In genomic region chr5:143062251-143062650, GRCm38 (mm10) we compare ENCODE assay signal across 14 mouse cellular contexts. TPM values are rescaled to one million over a fixed set of nuclear protein-coding genes. Genes with fewer than 3 reads are reported as not detected.
DNase-seq lines count a peak whose midpoint lies in the region; ATAC-seq and TF ChIP-seq lines count a peak whose summit lies in the region.
"Had no signal": no experiment of that assay in that cellular context is flagged by ENCODE, and none has a peak within 500 bp of the region (broad histone marks: within the 10 kb centered on the region; RNA-seq: fewer than 3 reads in every experiment).

No protein-coding gene starts in this region.

- peaks cover 32% of the 10 kb centered on the region for H3K36me3 ChIP-seq in heart, postnatal 0 days (replicated peaks; ENCODE audit: control insufficient read depth, insufficient read depth, low read length)
- peaks cover 44% of the 10 kb centered on the region for H3K36me3 ChIP-seq in midbrain, embryonic 13.5 days
- H3K36me3 ChIP-seq in midbrain, embryonic 11.5 days (ENCODE audit: control insufficient read depth, insufficient read depth, low read length) = peaks cover 5% of the 10 kb centered on the region; the same call in 1 of the 2 replicates

- no peak overlapping the region for H3K4me2 ChIP-seq in heart, postnatal 0 days (ENCODE audit: low read depth, low read length)
- H3K4me2 ChIP-seq in midbrain, embryonic 13.5 days (replicated peaks) = no peak overlapping the region
- no peak overlapping the region for H3K4me2 ChIP-seq in midbrain, embryonic 11.5 days
- H3K4me2 ChIP-seq: lung, embryonic 15.5 days had no signal

- no peak for TF ChIP-seq CTCF in heart, postnatal 0 days (IDR thresholded peaks at IDR 0.05; ENCODE audit: low read depth)

- intact Hi-C loops in heart, postnatal 10 days (cut with DNase I) = no loop called here

- no peaks in the 10 kb centered on the region for H3K9me3 ChIP-seq in heart, postnatal 0 days (replicated peaks; ENCODE audit: control insufficient read depth, low read length)
- no peaks in the 10 kb centered on the region for H3K9me3 ChIP-seq in midbrain, embryonic 13.5 days
- no peaks in the 10 kb centered on the region for H3K9me3 ChIP-seq in midbrain, embryonic 11.5 days (ENCODE audit: control insufficient read depth, low read length)
- H3K9me3 ChIP-seq: lung, embryonic 15.5 days had no signal

- peak overlapping the region; percentile 63 for H3K27ac ChIP-seq in heart, postnatal 0 days (ENCODE audit: low read depth)
- 0 out of 2 replicates have a peak overlapping the region, but pooled peaks have one; percentile 76 for H3K27ac ChIP-seq in midbrain, embryonic 13.5 days
- no peak overlapping the region for H3K27ac ChIP-seq in midbrain, embryonic 11.5 days (ENCODE audit: low read depth, low read length)
- H3K27ac ChIP-seq: lung, embryonic 15.5 days; macrophage had no signal

- H3K4me3 ChIP-seq in heart, postnatal 0 days (ENCODE audit: low read depth, low read length) = no peak overlapping the region
- H3K4me3 ChIP-seq in midbrain, embryonic 13.5 days (replicated peaks) = no peak overlapping the region
- no peak overlapping the region for H3K4me3 ChIP-seq in midbrain, embryonic 11.5 days (ENCODE audit: low read depth, low read length)
- H3K4me3 ChIP-seq: lung, embryonic 15.5 days had no signal

- H3K27me3 ChIP-seq in heart, postnatal 0 days (ENCODE audit: control insufficient read depth, insufficient read depth, low read length) = no peaks in the 10 kb centered on the region
- H3K27me3 ChIP-seq in midbrain, embryonic 13.5 days = no peaks in the 10 kb centered on the region
- peaks cover 2% of the 10 kb centered on the region; the same call in 1 of the 2 replicates for H3K27me3 ChIP-seq in midbrain, embryonic 11.5 days (ENCODE audit: control insufficient read depth, insufficient read depth, low read length)
- H3K27me3 ChIP-seq: lung, embryonic 15.5 days had no signal

- WGBS in heart, postnatal 0 days = 62% methylated on average over 3 of the region's 3 CpGs
- 86% methylated on average over 3 of the region's 3 CpGs for WGBS in midbrain, embryonic 13.5 days
- WGBS in midbrain, embryonic 11.5 days = 80% methylated on average over 3 of the region's 3 CpGs

- H3K9ac ChIP-seq in heart, postnatal 0 days (replicated peaks; ENCODE audit: low read depth, low read length) = no peak overlapping the region
- H3K9ac ChIP-seq in midbrain, embryonic 13.5 days (replicated peaks) = no peak overlapping the region
- no peak overlapping the region for H3K9ac ChIP-seq in midbrain, embryonic 11.5 days (ENCODE audit: low read length)
- H3K9ac ChIP-seq: lung, embryonic 15.5 days had no signal

- no peak for ATAC-seq in heart, postnatal 0 days (ENCODE audit: insufficient read depth, low read depth)
- ATAC-seq in midbrain, embryonic 13.5 days = no peak
- no peak for ATAC-seq in midbrain, embryonic 11.5 days (ENCODE audit: low FRiP score)
- no peak for ATAC-seq in monocyte, adult 5-6 weeks (replicated peaks; ENCODE audit: insufficient number of reproducible peaks, low FRiP score, low TSS enrichment, poor library complexity, severe bottlenecking)
- ATAC-seq: intestine, postnatal 0 days had no signal

- no peak for TF ChIP-seq EP300 in heart, postnatal 0 days (IDR thresholded peaks at IDR 0.05; ENCODE audit: low read depth)

- H3K4me1 ChIP-seq in heart, postnatal 0 days (ENCODE audit: control insufficient read depth, insufficient read depth) = peaks cover 31% of the 10 kb centered on the region
- H3K4me1 ChIP-seq in midbrain, embryonic 13.5 days (replicated peaks) = peaks cover 32% of the 10 kb centered on the region
- H3K4me1 ChIP-seq in midbrain, embryonic 11.5 days (ENCODE audit: control insufficient read depth, insufficient read depth, low read length) = peaks cover 10% of the 10 kb centered on the region

- peak; percentile 29 for DNase-seq in adrenal gland, postnatal 14 days
- DNase-seq in adrenal gland, postnatal 25 days = no peak
- DNase-seq in heart, postnatal 0 days (ENCODE audit: low spot score) = no peak
- no peak for DNase-seq in heart, postnatal 10 days
- DNase-seq in midbrain, embryonic 11.5 days (ENCODE audit: low spot score, missing footprints) = no peak
- DNase-seq: cerebellum, adult 11-12 months; cerebellum, postnatal 25 days; gastrocnemius, postnatal 10 days; thymus, postnatal 25 days had no signal

RNA-seq across cellular contexts. Expression of gene Rnf216, which starts 50.5 kb away (rescaled TPM):
- total RNA-seq in adrenal gland, postnatal 14 days (2021) = 39.5 and 44.5 TPM in 2 replicates
- 58.8 and 65.2 TPM in 2 replicates for total RNA-seq in adrenal gland, postnatal 25 days (2021)
- 23.3 and 25.2 TPM in 2 replicates for total RNA-seq in heart, postnatal 0 days (2014; rRNA removed; ENCODE audit: low replicate concordance)
- polyA plus RNA-seq in heart, postnatal 0 days (2015; fragmentation: Nextera tagmentation; extraction: Ambion mirVana) = 17.1 and 17.7 TPM in 2 replicates
- 10 to 100 TPM; 33.4 to 33.5 TPM for total RNA-seq in heart, postnatal 10 days (2021)
- 34.9 and 36.9 TPM in 2 replicates for polyA plus RNA-seq in midbrain, embryonic 13.5 days (2015; fragmentation: Nextera tagmentation; extraction: Ambion mirVana)
- 29.2 and 29.4 TPM in 2 replicates for polyA plus RNA-seq in midbrain, embryonic 11.5 days (2014; fragmentation: Nextera tagmentation; extraction: Ambion mirVana)
- total RNA-seq in monocyte, adult 5-6 weeks (2017) = 100 to 120 TPM (median 101 TPM) in 3 replicates
